Mouse (Mus musculus): Measurements from ENCODE around the gene Hectd2.

Hectd2 gene

GRCm38 (mm10) chr19:36561171-36561570 lies 6.7 kb downstream of the Hectd2 start:
- no peak for DNase-seq (ENCODE audit: low read depth, low spot score)

DNA sequence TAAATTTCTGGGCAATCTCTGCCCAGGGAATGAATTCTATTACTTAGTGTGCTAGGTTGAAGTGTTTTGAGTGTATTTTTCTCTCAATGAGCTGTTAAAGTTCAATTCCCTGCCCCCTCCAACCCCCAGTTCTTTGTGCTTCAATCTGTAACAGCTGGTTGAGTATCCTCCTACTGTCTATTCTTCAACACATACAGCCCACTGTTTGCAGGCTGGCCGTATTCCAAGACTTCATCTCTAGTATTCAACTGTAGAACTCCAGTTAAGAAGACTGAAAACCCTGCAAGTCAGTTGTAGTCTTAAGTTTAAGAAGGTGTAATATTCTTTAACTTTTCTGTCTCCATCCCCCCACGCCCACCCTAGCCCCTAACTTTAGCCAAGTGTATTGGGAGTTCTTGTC lies 10.0 kb downstream of the Hectd2 start:
- no peak for DNase-seq (ENCODE audit: low read depth, low spot score)

DNA sequence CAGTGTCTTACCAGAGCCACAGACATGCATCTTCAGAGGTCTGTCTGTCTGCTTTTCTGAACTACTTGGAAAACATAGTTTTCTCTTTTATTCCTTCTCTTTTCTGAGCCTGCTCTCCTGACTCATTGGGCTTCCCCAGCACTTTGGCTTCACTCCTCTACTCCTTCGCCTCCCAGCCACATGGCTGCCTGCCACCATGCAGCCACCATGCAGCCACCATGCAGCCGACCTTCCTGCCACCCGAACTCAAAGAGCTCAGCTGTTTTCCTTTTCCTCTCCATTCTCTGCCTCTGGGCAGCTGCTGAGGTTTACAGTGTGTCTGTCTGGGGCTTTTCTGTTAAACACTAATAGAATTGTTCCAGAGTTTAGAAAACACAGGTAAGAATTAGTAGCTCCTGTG lies 19.5 kb downstream of the Hectd2 start:
- DNase-seq (ENCODE audit: low read depth, low spot score): no peak

DNA sequence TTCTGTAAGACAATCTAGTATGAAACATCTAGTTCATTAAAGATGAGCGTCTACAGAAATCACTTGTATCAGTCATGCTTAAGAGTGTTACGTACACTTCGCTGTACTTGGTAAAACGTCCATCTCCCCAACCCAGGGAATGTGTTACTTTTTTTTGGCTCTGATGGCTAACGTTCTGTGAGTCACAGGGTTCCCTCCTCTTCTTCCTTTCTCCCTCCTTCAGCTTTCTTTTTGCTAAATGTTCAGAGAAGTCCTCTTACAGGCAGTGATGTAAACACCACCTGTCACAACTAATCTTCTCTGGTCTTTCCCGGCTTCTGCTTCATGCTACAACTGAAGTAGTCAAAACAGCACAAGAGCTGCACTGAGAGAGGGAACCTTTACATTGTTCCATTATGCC lies 20.7 kb downstream of the Hectd2 start:
- no peak for DNase-seq (ENCODE audit: low read depth, low spot score)

DNA sequence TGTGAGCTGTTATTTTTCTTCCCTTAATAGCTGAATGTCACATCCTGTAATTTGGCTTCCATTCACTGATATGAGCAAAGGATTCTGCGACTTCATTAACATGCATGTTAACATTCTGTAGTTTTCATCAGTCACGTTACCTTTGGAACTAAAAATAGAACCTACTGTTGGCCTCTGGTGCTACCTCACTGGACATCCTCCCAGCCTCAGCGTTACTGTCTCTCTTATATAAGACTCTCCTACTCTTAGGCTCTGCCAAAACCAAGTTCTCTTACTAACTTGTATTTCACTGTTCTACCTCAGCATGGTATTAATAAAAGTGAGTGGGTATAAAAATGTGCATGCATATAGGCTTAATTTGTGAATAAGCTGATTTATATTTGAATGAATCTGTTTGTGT lies 26.4 kb downstream of the Hectd2 start:
- DNase-seq (ENCODE audit: low read depth, low spot score): no peak

- no peak for DNase-seq (ENCODE audit: low read depth, low spot score)
Observed at GRCm38 (mm10) chr19:36582116-36582515, 27.7 kb downstream of the Hectd2 start.

GRCm38 (mm10) chr19:36585505-36585904 lies 31.1 kb downstream of the Hectd2 start:
- no peak for DNase-seq (ENCODE audit: low read depth, low spot score)

GRCm38 (mm10) chr19:36594409-36594808 lies 40.0 kb downstream of the Hectd2 start:
- no peak for DNase-seq (ENCODE audit: low read depth, low spot score)

- no peak for DNase-seq (ENCODE audit: low read depth, low spot score)
Observed at GRCm38 (mm10) chr19:36601869-36602268, 47.4 kb downstream of the Hectd2 start.

GRCm38 (mm10) chr19:36602535-36603312 lies 48.3 kb downstream of the Hectd2 start:
- DNase-seq (ENCODE audit: low read depth, low spot score): no peak

DNA sequence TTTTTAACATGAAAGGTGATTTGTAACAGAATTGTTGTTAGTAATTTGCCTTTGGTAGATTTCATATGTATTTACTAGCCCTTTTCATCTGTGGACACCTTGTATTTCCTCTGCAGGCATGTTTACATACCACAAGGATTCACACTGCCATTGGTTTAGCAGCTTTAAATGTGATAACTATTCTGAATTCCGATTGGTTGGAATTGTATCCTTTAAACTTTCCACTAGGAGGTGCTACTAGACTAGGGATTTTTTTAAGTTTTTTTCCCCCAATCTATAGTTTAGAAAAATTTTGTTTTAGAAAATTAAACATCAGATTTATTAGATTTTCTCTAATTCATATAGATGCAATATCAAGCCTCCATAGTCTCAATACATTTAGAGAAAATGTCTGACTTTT lies 51.8 kb downstream of the Hectd2 start:
- DNase-seq (ENCODE audit: low read depth, low spot score): no peak

- DNase-seq (ENCODE audit: low read depth, low spot score): no peak
Observed at GRCm38 (mm10) chr19:36609229-36609628, 54.8 kb downstream of the Hectd2 start.

DNA sequence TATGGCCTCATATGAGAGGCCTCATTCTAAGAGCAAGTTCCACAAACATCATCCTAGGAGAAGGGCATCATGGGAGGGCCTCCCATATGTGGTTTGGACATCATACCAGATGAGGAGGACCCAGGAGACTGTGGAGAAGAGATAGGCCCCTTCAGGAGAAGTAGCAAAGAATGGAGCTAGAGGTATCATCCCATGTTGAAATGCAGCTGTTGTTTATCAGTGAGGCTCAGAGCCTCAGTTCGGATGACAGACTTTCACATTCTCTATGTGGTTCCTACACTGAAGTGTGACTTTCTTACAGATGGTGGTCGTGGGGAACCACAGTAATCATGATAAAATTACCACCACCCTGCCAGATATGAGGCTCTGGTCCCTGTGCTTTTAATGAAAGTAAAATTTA lies 55.9 kb downstream of the Hectd2 start:
- no peak for DNase-seq (ENCODE audit: low read depth, low spot score)

DNA sequence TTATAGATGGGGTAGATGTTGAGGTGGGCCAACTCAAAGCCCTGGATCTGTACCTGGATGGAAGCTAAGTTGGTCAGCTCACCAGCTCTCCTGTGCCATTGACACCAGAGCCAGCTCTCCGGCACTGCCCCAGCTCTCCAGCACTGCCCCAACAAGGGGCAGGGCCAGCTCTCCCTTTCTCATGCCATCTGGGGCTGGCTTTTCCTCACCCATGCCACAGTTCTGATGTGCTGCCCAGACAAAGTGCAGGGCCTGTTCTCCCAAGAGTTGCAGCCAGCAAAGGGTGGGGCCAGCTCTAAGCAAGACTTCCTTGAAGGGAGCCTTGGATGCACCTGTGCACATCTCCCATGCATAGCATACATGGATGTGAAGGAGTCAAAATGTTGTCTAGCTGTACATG lies 71.5 kb downstream of the Hectd2 start:
- DNase-seq (ENCODE audit: low read depth, low spot score): no peak

DNA sequence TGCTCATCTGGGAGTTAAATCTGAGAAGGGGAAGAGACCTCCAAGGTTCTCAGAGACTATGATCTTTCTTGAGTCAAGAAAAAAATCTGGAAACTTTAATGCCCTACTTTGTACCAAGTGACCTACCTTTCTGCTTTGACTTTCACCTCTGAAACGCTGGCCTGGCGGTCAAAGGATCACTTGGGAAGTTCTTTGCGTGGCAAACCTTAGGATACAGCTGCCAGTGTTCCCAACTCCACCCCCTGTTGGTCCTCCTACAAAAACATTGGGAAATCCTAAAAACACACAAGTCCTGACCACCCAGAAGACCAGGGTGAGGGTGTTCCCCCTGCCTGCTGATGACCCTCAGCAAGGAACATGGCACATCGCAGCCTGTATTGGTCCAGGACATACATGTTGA lies 72.4 kb downstream of the Hectd2 start:
- no peak for DNase-seq (ENCODE audit: low read depth, low spot score)

GRCm38 (mm10) chr19:36629394-36629910 lies 75.0 kb downstream of the Hectd2 start:
- DNase-seq (ENCODE audit: low read depth, low spot score): no peak

DNA sequence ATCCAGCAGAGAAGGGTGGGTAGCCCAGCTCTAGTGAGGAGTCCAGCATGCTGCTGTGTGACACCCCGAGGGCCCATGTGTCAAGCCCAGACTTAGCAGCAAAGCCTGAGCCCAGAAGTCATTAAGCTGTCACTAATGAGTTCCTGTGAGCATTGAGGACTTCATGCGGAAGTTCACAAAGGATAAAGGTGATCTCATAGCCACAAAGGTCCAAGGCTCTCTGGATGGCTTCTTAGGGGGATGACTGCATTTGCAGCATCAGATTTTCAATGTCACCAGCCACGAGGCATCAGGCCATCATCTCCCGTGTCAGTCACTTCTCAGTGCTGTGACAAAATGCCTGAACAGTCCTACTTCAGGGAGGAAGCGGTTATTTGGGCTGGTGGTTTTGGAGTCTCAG lies 75.9 kb downstream of the Hectd2 start:
- no peak for DNase-seq (ENCODE audit: low read depth, low spot score)

- DNase-seq (ENCODE audit: low read depth, low spot score): no peak
Observed at GRCm38 (mm10) chr19:36634771-36635170, 80.3 kb downstream of the Hectd2 start.

- no peak for DNase-seq (ENCODE audit: low read depth, low spot score)
Observed at GRCm38 (mm10) chr19:36637223-36637622, 82.8 kb downstream of the Hectd2 start.

GRCm38 (mm10) chr19:36637948-36638587 lies 83.6 kb downstream of the Hectd2 start:
- DNase-seq (ENCODE audit: low read depth, low spot score): no peak

DNA sequence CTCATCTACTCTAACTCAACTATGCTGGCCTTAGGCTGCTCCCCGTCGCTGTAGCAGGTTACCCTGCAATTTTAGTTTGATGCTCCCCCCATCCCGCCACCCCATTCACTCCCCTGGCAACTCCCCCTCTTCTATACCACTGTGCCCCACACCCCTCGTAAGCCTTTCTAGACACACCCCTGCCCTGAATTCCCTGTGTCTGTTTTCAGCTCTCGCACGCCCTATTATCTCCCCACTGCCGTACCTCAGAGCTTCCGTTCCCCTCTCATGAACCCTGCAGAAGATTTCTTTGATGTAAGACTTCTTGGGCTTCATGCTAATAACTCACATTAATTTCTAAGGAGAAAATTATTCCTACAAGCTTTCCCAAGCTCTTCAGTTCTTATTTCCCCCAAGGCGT lies 84.6 kb downstream of the Hectd2 start:
- no peak for DNase-seq (ENCODE audit: low read depth, low spot score)

DNA sequence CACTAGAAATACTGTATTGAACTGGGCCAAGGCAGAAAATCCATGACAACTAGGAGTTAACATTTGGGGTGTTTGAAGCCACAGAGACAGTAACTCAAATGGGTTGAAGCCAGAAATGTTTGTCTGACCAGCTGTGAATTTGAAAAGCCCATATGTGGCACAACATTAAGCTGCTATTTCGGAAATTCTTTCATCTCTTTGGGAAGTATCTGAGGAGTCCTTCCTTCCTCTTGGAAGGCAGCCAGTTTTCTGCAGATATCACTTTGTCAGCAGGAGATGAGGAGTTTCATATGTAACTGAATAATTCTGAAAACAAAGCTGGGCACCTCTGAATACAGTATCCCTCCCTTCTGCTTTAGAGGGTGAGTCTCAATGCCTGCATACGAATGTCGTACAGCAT lies 86.7 kb downstream of the Hectd2 start:
- DNase-seq (ENCODE audit: low read depth, low spot score): no peak

DNA sequence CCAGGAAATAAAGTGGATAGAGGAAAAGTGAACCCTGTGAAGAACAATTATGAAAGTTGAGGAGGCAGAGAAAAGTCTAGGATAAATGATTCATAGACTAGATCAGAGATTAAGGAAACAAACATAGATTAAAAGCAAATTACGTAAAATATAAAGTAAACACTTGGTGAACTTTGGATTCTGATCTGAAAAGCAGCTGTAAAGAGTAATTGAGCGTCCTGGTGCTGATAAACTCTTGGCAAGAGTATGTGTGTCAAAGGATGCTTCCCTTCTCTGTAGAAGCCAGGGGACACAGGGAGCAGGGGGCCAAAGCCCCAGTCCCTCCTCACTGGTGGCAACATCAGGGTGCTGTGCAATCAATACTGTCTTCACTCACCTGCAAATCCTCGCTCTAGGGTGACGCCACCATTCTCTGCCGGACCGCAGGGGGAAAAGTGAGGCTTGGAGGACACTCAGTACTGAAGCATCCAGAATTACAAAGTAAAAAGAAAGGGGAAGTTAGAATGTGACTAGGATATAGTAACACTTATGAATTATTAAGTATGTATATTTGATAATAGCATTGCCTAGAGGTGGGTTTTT lies 91.0 kb downstream of the Hectd2 start:
- DNase-seq (ENCODE audit: low read depth, low spot score): no peak
